10 mouse cellular contexts compared by ENCODE assay signal in genomic region chr19:32365111-32365510, GRCm38 (mm10). TPM values are rescaled to one million over a fixed set of nuclear protein-coding genes. Genes with fewer than 3 reads are reported as not detected.
DNase-seq lines count a peak whose midpoint lies in the region; ATAC-seq lines count a peak whose summit lies in the region.
"Had no signal": no experiment of that assay in that cellular context is flagged by ENCODE, and none has a peak within 500 bp of the region (broad histone marks: within the 10 kb centered on the region; RNA-seq: fewer than 3 reads in every experiment).

No protein-coding gene starts in this region.

- intact Hi-C loops in left cerebral cortex, postnatal 36 days (cut with DNase I), result no loop called here

- peak; percentile 96 for ATAC-seq in frontal cortex, adult (ENCODE audit: low TSS enrichment)
- no peak for ATAC-seq in erythroid progenitor cell, adult 5-6 weeks (replicated peaks; ENCODE audit: low FRiP score, poor library complexity, severe bottlenecking)

- DNase-seq in heart, adult 11 months, result peak; percentile 54
- no peak for DNase-seq in heart, postnatal 4 days
- peak; percentile 88 for DNase-seq in brain, adult 2 months (ENCODE audit: low read depth, low spot score)
- peak; percentile 55 to 66 for DNase-seq in left cerebral cortex, postnatal 36 days (ENCODE audit: low spot score in 2 of 2)
- DNase-seq in neural tube, embryonic 10.5 days (ENCODE audit: extremely low spot score, low spot score), result no peak
- DNase-seq: gastrocnemius, postnatal 10 days; lung, adult 2 months; retina, postnatal 1 day had no signal

RNA-seq across cellular contexts. Expression of gene Sgms1, which starts 24.4 kb away (rescaled TPM):
- total RNA-seq in heart, postnatal 4 days (2021), result 10 to 100 TPM; 50.5 to 57.4 TPM
- total RNA-seq in left cerebral cortex, postnatal 36 days (2021), result 10 to 100 TPM; 38.5 to 58.1 TPM
- total RNA-seq in erythroid progenitor cell, adult 5-6 weeks (2015; ENCODE audit: low replicate concordance), result 101 and 157 TPM in 2 replicates
- total RNA-seq in erythroid progenitor cell, adult 5-6 weeks (2017; ENCODE audit: low replicate concordance), result 108 and 137 TPM in 2 replicates

Comparison
In these comparisons a context has a peak if more than half of its experiments do, and no peak if none do; other contexts are left out.
1. DNase-seq: peak in heart, adult 11 months (single experiment), brain, adult 2 months (single experiment) and left cerebral cortex, postnatal 36 days (2 of 2); none in heart, postnatal 4 days (single experiment) and neural tube, embryonic 10.5 days (single experiment).